Mouse (Mus musculus): ENCODE measurements at regions not wholly inside any gene's neighbourhood (a gene's known extent, or its start where the extent isn't known, plus 50 kb on each side); places are given as distances from the start of the nearest gene placed in this dataset.

- H3K27ac ChIP-seq (ENCODE audit: insufficient read depth, low read length): no peak overlapping the region
- TF ChIP-seq POLR2A (IDR thresholded peaks at IDR 0.05; ENCODE audit: borderline replicate concordance, insufficient read depth, low read length): no peak
- TF ChIP-seq CTCF (IDR thresholded peaks at IDR 0.05; ENCODE audit: borderline replicate concordance, insufficient read depth, low read depth, low read length): no peak
- H3K4me3 ChIP-seq (replicated peaks; ENCODE audit: insufficient read depth, low read depth, low read length): no peak overlapping the region
- WGBS: 87% methylated on average over 2 of the region's 2 CpGs
- no peaks in the 10 kb centered on the region for H3K27me3 ChIP-seq (ENCODE audit: control insufficient read depth, insufficient read depth, low read length)
- no peaks in the 10 kb centered on the region for H3K4me1 ChIP-seq (ENCODE audit: control insufficient read depth, insufficient read depth, low read length)
- no peak for DNase-seq
These were observed 658.6 kb downstream of the Ofcc1 start for GRCm38 (mm10) chr13:39702621-39703020.

GRCm38 (mm10) chr13:39691291-39692024 is 669.8 kb downstream of the Ofcc1 start:
- no peak overlapping the region for H3K27ac ChIP-seq (ENCODE audit: insufficient read depth, low read length)
- no peak for DNase-seq
- no peaks in the 10 kb centered on the region for H3K4me1 ChIP-seq (ENCODE audit: control insufficient read depth, insufficient read depth, low read length)
- H3K4me3 ChIP-seq (replicated peaks; ENCODE audit: insufficient read depth, low read depth, low read length): no peak overlapping the region
- TF ChIP-seq POLR2A (IDR thresholded peaks at IDR 0.05; ENCODE audit: borderline replicate concordance, insufficient read depth, low read length) (no peak), CTCF (IDR thresholded peaks at IDR 0.05; ENCODE audit: borderline replicate concordance, insufficient read depth, low read depth, low read length) (no peak)
- WGBS: 63% methylated on average over 3 of the region's 3 CpGs
- no peaks in the 10 kb centered on the region for H3K27me3 ChIP-seq (ENCODE audit: control insufficient read depth, insufficient read depth, low read length)

GRCm38 (mm10) chr13:39664548-39664947 is 696.7 kb downstream of the Ofcc1 start:
- Histone ChIP-seq H3K27ac (ENCODE audit: insufficient read depth, low read length) (no peak overlapping the region), H3K27me3 (ENCODE audit: control insufficient read depth, insufficient read depth, low read length) (no peaks in the 10 kb centered on the region), H3K4me3 (replicated peaks; ENCODE audit: insufficient read depth, low read depth, low read length) (no peak overlapping the region), H3K4me1 (ENCODE audit: control insufficient read depth, insufficient read depth, low read length) (no peaks in the 10 kb centered on the region)
- no peak for DNase-seq
- TF ChIP-seq POLR2A (IDR thresholded peaks at IDR 0.05; ENCODE audit: borderline replicate concordance, insufficient read depth, low read length): no peak
- no peak for TF ChIP-seq CTCF (IDR thresholded peaks at IDR 0.05; ENCODE audit: borderline replicate concordance, insufficient read depth, low read depth, low read length)
- WGBS: 95% methylated on average over 1 of the region's 1 CpGs

- no peaks in the 10 kb centered on the region for H3K4me1 ChIP-seq (ENCODE audit: control insufficient read depth, insufficient read depth, low read length)
- H3K4me3 ChIP-seq (replicated peaks; ENCODE audit: insufficient read depth, low read depth, low read length): no peak overlapping the region
- no peak overlapping the region for H3K27ac ChIP-seq (ENCODE audit: insufficient read depth, low read length)
- 12% methylated on average over 12 of the region's 12 CpGs for WGBS
- TF ChIP-seq CTCF (IDR thresholded peaks at IDR 0.05; ENCODE audit: borderline replicate concordance, insufficient read depth, low read depth, low read length) (no peak), POLR2A (IDR thresholded peaks at IDR 0.05; ENCODE audit: borderline replicate concordance, insufficient read depth, low read length) (no peak)
- peak; percentile 13 to 15 for DNase-seq
- no peaks in the 10 kb centered on the region for H3K27me3 ChIP-seq (ENCODE audit: control insufficient read depth, insufficient read depth, low read length)
These were observed 688.8 kb upstream of the Slc35b3 start for GRCm38 (mm10) chr13:39649457-39649856.

GRCm38 (mm10) chr13:39647367-39647766 is 686.7 kb upstream of the Slc35b3 start:
- Histone ChIP-seq H3K4me3 (replicated peaks; ENCODE audit: insufficient read depth, low read depth, low read length) (no peak overlapping the region), H3K27ac (ENCODE audit: insufficient read depth, low read length) (no peak overlapping the region), H3K27me3 (ENCODE audit: control insufficient read depth, insufficient read depth, low read length) (no peaks in the 10 kb centered on the region), H3K4me1 (ENCODE audit: control insufficient read depth, insufficient read depth, low read length) (no peaks in the 10 kb centered on the region)
- 18% methylated on average over 9 of the region's 9 CpGs for WGBS
- TF ChIP-seq POLR2A (IDR thresholded peaks at IDR 0.05; ENCODE audit: borderline replicate concordance, insufficient read depth, low read length) (no peak), CTCF (IDR thresholded peaks at IDR 0.05; ENCODE audit: borderline replicate concordance, insufficient read depth, low read depth, low read length) (peak; percentile 78)
- DNase-seq: peak; percentile 75 to 77

GRCm38 (mm10) chr13:39631506-39632132 is 670.9 kb upstream of the Slc35b3 start:
- H3K4me3 ChIP-seq (replicated peaks; ENCODE audit: insufficient read depth, low read depth, low read length): no peak overlapping the region
- peak; percentile 32 to 64 for DNase-seq
- H3K4me1 ChIP-seq (ENCODE audit: control insufficient read depth, insufficient read depth, low read length): peaks cover 4% of the 10 kb centered on the region
- no peaks in the 10 kb centered on the region for H3K27me3 ChIP-seq (ENCODE audit: control insufficient read depth, insufficient read depth, low read length)
- H3K27ac ChIP-seq (ENCODE audit: insufficient read depth, low read length): no peak overlapping the region
- WGBS: 19% methylated on average over 8 of the region's 8 CpGs
- TF ChIP-seq CTCF (IDR thresholded peaks at IDR 0.05; ENCODE audit: borderline replicate concordance, insufficient read depth, low read depth, low read length) (no peak), POLR2A (IDR thresholded peaks at IDR 0.05; ENCODE audit: borderline replicate concordance, insufficient read depth, low read length) (no peak)

Measured in cerebellum, adult 2 months (tissue).